Mouse (Mus musculus): ENCODE measurements around the gene Igf2r. TPM values are rescaled to one million over a fixed set of nuclear protein-coding genes. Genes with fewer than 3 reads are reported as not detected.

Gene Igf2r
- polyA plus RNA-seq (2015; fragmentation: Nextera tagmentation; extraction: Ambion mirVana), result 58.4 and 62.5 TPM in 2 replicates

DNA sequence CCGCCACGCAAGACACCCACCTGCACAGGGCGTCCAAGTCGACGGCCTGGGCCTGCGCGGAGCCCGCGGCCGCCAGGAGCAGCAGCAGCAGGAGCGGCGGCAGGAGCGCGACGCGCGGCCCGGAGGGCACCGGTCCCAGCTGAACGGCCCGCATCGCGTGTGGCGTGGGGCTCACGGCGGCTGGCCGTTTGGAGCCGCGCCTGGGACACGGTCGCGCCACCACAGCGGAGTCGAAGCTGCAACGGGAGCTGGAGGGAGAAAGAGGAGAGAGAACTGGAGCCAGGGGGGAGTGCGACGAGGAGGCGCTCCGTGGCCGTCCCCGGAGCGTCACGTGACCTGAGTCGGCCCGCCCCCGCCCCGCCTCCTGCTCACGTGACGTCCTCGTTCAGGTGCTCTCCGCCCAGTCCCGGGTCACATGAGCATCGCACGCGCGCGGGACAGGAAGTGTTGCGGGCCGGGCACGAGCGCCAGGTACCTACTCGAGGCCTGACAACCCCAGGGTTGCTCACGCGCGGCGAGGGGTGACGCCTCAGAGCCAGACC is at the start of gene Igf2r:
Gene Igf2r, minus strand, starts transcription at position 285 of the 542 bp plus-strand sequence.
- H3K9ac ChIP-seq, result peak within 1 kb of the TSS; percentile 75
- peaks cover 16% of the 10 kb centered on the region for H3K4me1 ChIP-seq
- peak within 1 kb of the TSS; percentile 57 for H3K4me2 ChIP-seq
- H3K27ac ChIP-seq, result peak within 1 kb of the TSS; percentile 75
- no peaks in the 10 kb centered on the region for H3K9me3 ChIP-seq
- H3K36me3 ChIP-seq, result peaks cover 32% of the 10 kb centered on the region
- peak within 1 kb of the TSS; percentile 64 for H3K4me3 ChIP-seq
- ATAC-seq (ENCODE audit: borderline replicate concordance, extremely low read depth, low FRiP score, low TSS enrichment), result peak; percentile 90
- H3K27me3 ChIP-seq, result no peaks in the 10 kb centered on the region
- WGBS, result 42% methylated on average over 65 of the region's 67 CpGs

DNA sequence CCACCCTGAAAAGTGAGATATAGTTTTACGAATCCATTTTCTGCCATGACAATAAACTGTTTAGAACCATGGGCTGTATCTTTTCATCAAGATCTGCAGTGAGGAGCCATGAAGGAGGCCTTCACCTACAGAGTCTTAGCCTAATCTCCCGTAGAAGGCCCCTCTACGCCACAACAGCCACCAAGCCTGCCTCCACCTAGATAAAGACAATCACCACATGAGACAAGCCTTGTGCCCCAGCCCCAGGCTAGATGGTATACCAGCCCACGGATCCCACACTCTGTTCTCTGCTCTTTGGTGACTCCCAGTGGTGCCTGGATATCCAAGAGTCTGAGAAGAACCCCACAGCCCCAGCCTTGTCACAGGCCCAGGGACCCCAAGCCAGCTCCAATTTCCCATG is 46.4 kb upstream of the Igf2r start:
- H3K4me1 ChIP-seq, result peaks cover 6% of the 10 kb centered on the region; the same call in 1 of the 2 replicates
- H3K27ac ChIP-seq, result no peak overlapping the region
- no peak overlapping the region for H3K4me2 ChIP-seq
- WGBS, result 90% methylated on average over 4 of the region's 4 CpGs
- H3K9me3 ChIP-seq, result 0 out of 2 replicates have a peak, but pooled peaks cover 11% of the 10 kb centered on the region
- ATAC-seq (ENCODE audit: borderline replicate concordance, extremely low read depth, low FRiP score, low TSS enrichment), result no peak
- H3K27me3 ChIP-seq, result no peaks in the 10 kb centered on the region
- H3K4me3 ChIP-seq, result no peak overlapping the region
- peaks cover 78% of the 10 kb centered on the region for H3K36me3 ChIP-seq
- H3K9ac ChIP-seq, result no peak overlapping the region

DNA sequence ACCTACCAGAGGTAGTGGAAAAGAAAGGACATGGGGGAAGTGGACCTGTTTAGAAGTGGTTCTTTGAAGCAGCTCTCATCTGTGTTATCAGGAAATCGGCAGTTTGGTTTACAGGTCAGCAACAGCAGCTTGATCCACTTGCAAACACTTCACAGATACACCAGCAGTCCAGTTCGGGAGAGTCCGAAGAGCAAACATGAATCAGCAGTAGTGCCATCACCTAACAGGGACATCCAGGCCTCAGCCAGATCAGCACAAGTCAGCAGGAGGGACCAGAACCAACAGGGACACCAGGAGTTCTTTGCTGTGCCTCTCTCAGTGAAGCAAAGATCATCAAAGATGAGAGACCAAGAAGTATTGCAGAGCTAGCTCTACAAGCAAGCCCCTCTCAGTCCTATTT is 45.0 kb upstream of the Igf2r start:
- no peak overlapping the region for H3K4me3 ChIP-seq
- H3K9ac ChIP-seq, result no peak overlapping the region
- H3K27me3 ChIP-seq, result no peaks in the 10 kb centered on the region
- H3K36me3 ChIP-seq, result peaks cover 64% of the 10 kb centered on the region
- peaks cover 15% of the 10 kb centered on the region for H3K4me1 ChIP-seq
- no peaks in the 10 kb centered on the region for H3K9me3 ChIP-seq
- ATAC-seq (ENCODE audit: borderline replicate concordance, extremely low read depth, low FRiP score, low TSS enrichment), result no peak
- H3K4me2 ChIP-seq, result no peak overlapping the region
- H3K27ac ChIP-seq, result no peak overlapping the region
- WGBS, result 50% methylated on average over 3 of the region's 3 CpGs

DNA sequence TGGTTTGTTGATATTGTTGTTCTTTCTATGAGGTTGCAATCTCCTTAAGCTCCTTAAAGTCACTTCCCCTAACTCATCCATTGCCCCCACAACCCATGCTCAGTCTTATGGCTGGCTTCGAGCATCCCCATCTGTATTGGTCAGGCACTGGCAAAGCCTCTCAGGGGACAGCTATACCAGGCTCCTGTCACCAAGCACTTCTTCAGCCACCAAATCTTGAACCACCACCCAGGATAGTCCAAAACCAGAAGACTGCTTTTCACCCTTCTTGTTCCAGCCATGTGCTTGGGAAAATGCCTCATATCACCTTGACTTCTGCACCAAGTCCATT is 41.5 kb upstream of the Igf2r start:
- H3K4me1 ChIP-seq, result peaks cover 22% of the 10 kb centered on the region
- H3K9ac ChIP-seq, result no peak overlapping the region
- ATAC-seq (ENCODE audit: borderline replicate concordance, extremely low read depth, low FRiP score, low TSS enrichment), result no peak
- H3K27ac ChIP-seq, result no peak overlapping the region
- H3K9me3 ChIP-seq, result no peaks in the 10 kb centered on the region
- no peak overlapping the region for H3K4me2 ChIP-seq
- no peak overlapping the region for H3K4me3 ChIP-seq
- no peaks in the 10 kb centered on the region for H3K27me3 ChIP-seq
- 91% methylated on average over 1 of the region's 1 CpGs for WGBS
- peaks cover 28% of the 10 kb centered on the region for H3K36me3 ChIP-seq

DNA sequence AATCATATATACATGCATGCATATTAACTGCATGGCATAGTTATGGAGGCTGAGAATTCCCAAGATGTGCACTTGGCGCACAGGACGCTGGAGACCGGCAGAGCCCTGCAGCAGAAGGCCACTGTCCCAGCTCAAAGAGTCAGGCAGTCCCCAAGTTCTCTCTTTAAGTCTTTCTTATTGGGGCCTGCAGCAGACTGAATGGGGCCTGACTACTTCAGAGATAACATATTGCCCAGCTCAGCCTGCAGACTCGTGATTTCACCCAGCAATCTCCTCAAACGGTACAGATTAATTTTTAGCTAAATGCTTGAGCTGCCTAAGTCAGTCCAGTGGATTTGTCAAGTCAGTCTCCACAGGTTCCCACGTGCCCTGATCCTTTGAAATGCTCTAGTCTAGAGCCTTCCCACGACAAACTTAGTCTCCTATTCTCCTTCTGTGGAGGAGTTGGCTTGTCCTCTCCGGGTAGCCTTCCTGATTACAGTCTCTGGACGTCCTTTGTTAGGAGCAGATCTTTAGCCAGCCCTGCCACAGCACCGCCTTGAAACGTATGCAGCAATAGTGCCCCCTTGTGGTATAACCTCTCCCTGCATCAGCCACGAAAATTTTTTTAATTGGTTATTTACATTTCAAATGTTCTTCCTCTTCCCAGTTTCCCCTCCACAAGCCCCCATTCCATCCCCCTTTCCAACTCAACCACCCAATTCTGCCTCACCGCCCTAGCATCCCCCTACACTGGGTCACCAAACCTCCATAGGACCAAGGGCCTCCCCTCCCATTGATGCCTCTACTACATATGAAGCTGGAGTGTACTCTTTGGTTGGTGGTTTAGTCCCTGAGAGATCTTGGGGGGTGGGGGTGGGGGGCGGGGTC is 40.9 kb upstream of the Igf2r start:
- H3K4me1 ChIP-seq, result peaks cover 22% of the 10 kb centered on the region
- H3K9ac ChIP-seq, result no peak overlapping the region
- H3K27ac ChIP-seq, result peak overlapping the region; percentile 85
- ATAC-seq (ENCODE audit: borderline replicate concordance, extremely low read depth, low FRiP score, low TSS enrichment), result peak; percentile 82
- H3K4me3 ChIP-seq, result no peak overlapping the region
- no peak overlapping the region; the same call in 1 of the 2 replicates for H3K4me2 ChIP-seq
- no peaks in the 10 kb centered on the region for H3K27me3 ChIP-seq
- WGBS, result 16% methylated on average over 14 of the region's 14 CpGs
- peaks cover 22% of the 10 kb centered on the region for H3K36me3 ChIP-seq
- no peaks in the 10 kb centered on the region for H3K9me3 ChIP-seq

DNA sequence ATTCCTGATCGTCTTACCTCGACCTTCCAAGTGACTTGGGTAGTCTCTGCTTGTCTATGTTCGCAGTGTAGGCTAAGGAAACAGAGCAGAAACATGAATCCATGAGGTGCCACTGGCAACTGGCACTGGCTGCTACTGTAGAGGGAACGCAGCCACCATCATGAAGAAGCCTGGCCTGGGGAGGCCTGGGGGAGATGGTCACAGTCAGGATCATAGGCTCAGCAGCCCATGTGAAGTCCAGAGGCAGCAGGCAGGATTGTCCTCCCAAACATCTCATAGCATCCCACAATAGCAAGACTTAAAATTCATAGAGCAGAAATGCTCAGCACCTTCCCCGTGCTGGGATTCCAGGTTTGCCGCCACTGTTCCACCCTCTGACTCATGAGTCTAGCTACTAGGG is 39.4 kb upstream of the Igf2r start:
- no peaks in the 10 kb centered on the region for H3K9me3 ChIP-seq
- no peaks in the 10 kb centered on the region for H3K27me3 ChIP-seq
- 80% methylated on average over 6 of the region's 6 CpGs for WGBS
- H3K36me3 ChIP-seq, result peaks cover 7% of the 10 kb centered on the region; the same call in 1 of the 2 replicates
- no peak overlapping the region for H3K4me3 ChIP-seq
- no peak overlapping the region for H3K4me2 ChIP-seq
- H3K4me1 ChIP-seq, result peaks cover 22% of the 10 kb centered on the region
- ATAC-seq (ENCODE audit: borderline replicate concordance, extremely low read depth, low FRiP score, low TSS enrichment), result no peak
- peak overlapping the region; percentile 65 for H3K27ac ChIP-seq
- no peak overlapping the region for H3K9ac ChIP-seq

DNA sequence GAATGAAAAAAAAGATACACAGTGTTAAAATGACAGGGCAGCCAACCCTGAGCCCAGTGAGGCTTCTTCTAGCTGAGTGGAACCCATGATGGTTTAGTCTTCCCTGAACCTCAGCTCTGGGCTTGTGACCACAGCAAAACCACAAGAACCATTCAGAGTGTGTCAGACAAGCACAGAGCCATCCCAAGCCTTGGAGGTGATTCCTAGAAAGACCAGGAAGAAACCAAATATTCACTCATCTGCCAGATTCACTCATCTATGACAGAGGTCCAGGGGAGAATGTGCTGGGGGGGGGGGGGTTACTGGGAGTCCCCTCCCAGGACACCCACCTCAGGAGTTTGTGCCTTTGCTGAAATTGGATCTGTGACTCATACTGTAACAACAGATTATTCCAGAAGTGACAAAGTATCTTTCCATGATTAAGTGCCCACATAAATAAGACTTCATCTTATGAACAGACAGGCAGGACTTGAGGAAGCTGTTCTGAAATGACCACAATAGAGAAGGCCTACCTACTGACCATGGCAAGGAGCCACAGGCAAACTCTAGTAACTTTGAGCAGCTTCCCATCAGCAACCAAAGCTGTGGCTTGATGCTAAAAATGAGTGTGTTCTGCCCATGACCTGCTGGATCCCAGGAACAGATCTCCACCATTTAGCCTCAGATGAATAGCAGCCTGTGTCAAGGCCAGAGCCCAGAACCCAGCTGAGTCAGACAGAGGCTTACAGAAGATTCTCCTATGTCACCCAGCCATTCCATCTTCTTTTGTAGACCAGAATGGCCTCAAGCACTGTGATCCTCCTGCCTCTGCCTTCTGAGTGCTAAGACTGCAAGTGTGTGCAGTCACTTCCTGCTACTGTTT is 35.4 kb upstream of the Igf2r start:
- H3K27me3 ChIP-seq, result no peaks in the 10 kb centered on the region
- no peaks in the 10 kb centered on the region for H3K9me3 ChIP-seq
- no peak overlapping the region for H3K9ac ChIP-seq
- H3K4me1 ChIP-seq, result peaks cover 19% of the 10 kb centered on the region
- H3K36me3 ChIP-seq, result no peaks in the 10 kb centered on the region
- no peak overlapping the region for H3K4me2 ChIP-seq
- ATAC-seq (ENCODE audit: borderline replicate concordance, extremely low read depth, low FRiP score, low TSS enrichment), result no peak
- H3K4me3 ChIP-seq, result no peak overlapping the region
- H3K27ac ChIP-seq, result no peak overlapping the region; the same call in 1 of the 2 replicates

DNA sequence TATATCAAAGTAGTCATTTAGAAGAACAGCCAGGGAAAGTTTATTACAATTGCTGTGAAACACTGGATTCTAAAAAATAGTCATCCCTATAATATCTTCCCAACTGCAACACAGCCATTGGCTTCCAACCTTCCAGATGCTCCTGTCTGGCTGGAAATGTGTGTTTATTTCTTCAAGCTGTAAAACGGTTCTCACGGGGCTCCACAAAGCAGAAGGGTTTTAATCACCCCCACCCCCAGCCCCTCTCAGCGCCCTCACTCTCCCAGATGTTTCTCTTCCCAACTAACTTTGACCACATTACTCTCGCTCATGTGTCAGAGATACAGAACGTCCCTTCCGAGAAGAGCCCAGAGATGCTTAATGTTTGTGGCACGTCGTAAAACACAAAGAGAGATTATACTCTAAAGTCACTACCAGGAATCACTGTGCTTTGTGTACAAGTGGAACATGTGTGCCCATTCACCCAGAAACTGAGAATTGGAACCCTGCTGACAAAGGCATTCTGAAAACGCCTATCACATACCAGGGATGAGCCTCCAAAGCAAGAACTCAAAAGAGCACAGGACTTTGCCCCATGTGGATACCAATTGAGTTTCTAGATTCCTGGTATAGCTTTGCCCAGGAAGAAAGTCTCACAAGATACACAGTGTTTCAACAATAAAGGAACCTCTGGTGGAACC is 32.5 kb upstream of the Igf2r start:
- peak overlapping the region; percentile 55 for H3K27ac ChIP-seq
- ATAC-seq (ENCODE audit: borderline replicate concordance, extremely low read depth, low FRiP score, low TSS enrichment), result peak; percentile 68; the same call in 1 of the 2 replicates
- 44% methylated on average over 9 of the region's 9 CpGs for WGBS

DNA sequence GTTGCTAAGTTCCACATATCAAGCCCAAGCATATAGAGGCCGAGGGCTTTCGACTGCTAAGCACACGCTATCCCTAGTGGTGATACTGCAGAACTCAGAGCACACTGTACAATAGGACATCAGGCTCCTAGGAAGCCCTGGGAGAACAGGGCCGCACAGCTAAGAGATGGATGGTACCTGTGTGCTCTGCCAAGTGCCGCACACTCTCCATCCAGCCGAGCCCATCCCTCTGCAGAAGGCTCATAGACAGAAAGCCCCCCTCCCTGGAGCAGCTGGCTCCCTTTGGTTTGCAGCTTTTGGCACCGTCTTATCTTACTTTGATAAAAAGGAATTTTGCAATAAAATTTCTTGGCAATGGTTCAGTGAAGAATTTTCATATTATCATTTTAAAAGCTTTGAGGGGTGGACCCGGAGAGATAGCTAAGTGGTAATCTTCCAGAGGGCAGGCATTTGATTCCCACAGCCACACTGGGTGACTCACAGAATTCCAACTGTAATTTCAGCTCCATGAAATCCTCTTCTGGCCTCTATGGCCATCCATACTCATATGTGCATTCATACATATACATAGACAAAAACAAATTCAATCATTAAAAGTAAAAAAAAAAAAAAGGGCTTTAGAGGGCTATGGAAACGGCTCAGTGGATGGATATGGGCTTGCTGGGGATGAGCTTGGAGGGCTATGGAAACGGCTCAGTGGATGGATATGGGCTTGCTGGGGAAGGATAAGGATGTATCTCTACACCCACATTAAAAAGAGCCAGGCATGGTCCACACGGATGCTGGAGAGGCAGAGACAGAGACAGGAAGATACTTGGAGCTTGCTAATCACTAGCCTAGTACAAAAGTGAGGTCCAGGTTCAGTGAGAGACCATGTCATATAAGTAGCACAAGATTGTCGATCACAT is 30.2 kb upstream of the Igf2r start:
- Histone ChIP-seq H3K36me3 (no peaks in the 10 kb centered on the region), H3K4me3 (no peak overlapping the region), H3K9me3 (no peaks in the 10 kb centered on the region), H3K4me2 (no peak overlapping the region), H3K9ac (no peak overlapping the region), H3K27ac (peak overlapping the region; percentile 81), H3K27me3 (no peaks in the 10 kb centered on the region), H3K4me1 (peaks cover 46% of the 10 kb centered on the region)
- peak; percentile 93 for ATAC-seq (ENCODE audit: borderline replicate concordance, extremely low read depth, low FRiP score, low TSS enrichment)
- WGBS, result 35% methylated on average over 12 of the region's 12 CpGs

More for the DNA sequence above, 32.5 kb upstream of the Igf2r start:
- no peaks in the 10 kb centered on the region for H3K36me3 ChIP-seq
- H3K27me3 ChIP-seq, result no peaks in the 10 kb centered on the region
- no peak overlapping the region for H3K4me3 ChIP-seq
- H3K4me1 ChIP-seq, result peaks cover 29% of the 10 kb centered on the region
- H3K9ac ChIP-seq, result no peak overlapping the region
- no peak overlapping the region for H3K4me2 ChIP-seq
- no peaks in the 10 kb centered on the region for H3K9me3 ChIP-seq

DNA sequence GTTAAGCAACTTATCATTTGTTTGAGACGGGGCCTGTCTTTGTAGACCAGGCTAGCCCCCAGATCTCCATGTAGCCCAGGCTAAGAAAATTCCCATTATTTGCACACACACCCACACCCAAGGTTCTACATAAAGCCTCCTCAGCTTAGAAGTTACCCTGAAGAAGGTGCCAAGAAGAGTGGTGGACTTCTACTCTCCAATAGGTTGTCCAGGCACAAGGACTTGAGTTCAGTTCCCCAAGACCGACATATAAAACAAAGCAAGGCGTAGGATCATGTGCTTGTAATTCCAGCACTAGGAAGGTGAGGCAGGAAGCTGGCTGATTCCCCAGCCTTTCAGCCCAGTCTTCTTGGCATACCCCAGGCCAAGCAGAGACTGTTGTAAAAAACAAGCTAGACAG is 29.1 kb upstream of the Igf2r start:
- peaks cover 56% of the 10 kb centered on the region for H3K4me1 ChIP-seq
- no peak overlapping the region for H3K4me3 ChIP-seq
- H3K9ac ChIP-seq, result no peak overlapping the region
- peak overlapping the region; percentile 81 for H3K27ac ChIP-seq
- WGBS, result 74% methylated on average over 3 of the region's 3 CpGs
- H3K9me3 ChIP-seq, result no peaks in the 10 kb centered on the region
- H3K27me3 ChIP-seq, result no peaks in the 10 kb centered on the region
- no peak for ATAC-seq (ENCODE audit: borderline replicate concordance, extremely low read depth, low FRiP score, low TSS enrichment)
- no peaks in the 10 kb centered on the region for H3K36me3 ChIP-seq
- H3K4me2 ChIP-seq, result no peak overlapping the region

Data from lung, embryonic 15.5 days (tissue).